Mouse (Mus musculus): ENCODE measurements at regions not wholly inside any gene's neighbourhood (a gene's known extent, or its start where the extent isn't known, plus 50 kb on each side); places are given as distances from the start of the nearest gene placed in this dataset.

DNA sequence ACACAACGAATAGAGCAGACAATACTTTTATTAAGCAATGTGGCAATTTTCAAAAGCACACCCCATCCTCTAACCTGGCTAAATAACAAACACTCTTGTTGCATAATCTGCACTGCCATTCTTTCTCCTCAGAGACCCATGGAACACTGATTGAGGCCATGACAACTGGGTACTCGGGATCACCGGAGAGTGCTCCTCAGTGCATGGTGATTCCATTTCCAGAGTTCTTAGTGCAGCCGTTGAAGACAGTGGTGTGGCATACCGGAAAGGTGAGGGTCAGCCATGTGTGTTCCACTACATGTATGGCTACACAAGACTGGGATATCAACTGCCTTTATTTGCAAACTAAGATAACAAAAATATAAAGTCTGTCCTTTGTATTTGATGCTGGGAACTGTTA, 264.4 kb downstream of the Btg1 start:
- no peak for TF ChIP-seq CTCF (IDR thresholded peaks at IDR 0.05; ENCODE audit: low read depth, low read length)
- TF ChIP-seq POLR2A (IDR thresholded peaks at IDR 0.05; ENCODE audit: extremely low read depth, insufficient read depth, low read length): no peak

Data from liver, adult 2 months (tissue).